Mouse (Mus musculus): Measurements from ENCODE around the gene Tcn2.

Gene Tcn2

GRCm38 (mm10) chr11:3894406-3895281, 37.3 kb downstream of the Tcn2 start, which contains the start of the genes 4921536K21Rik and Dusp18:
4921536K21Rik (minus strand) TSS chr11:3895098.
Dusp18 (plus strand) TSS chr11:3895240.
- DNase-seq (ENCODE audit: low spot score in 2 of 2) = peak; percentile 74 to 78

- no peak for DNase-seq (ENCODE audit: low spot score in 2 of 2)
Observed at GRCm38 (mm10) chr11:3893970-3894369, 38.0 kb downstream of the Tcn2 start.

- DNase-seq (ENCODE audit: low spot score in 2 of 2) = no peak
Observed at GRCm38 (mm10) chr11:3887331-3887730, 44.6 kb downstream of the Tcn2 start.

GRCm38 (mm10) chr11:3883711-3884110, 48.2 kb downstream of the Tcn2 start:
- DNase-seq (ENCODE audit: low spot score in 2 of 2) = no peak

- DNase-seq (ENCODE audit: low spot score in 2 of 2) = peak; percentile 37 to 74
Observed at GRCm38 (mm10) chr11:3879836-3880235, 52.1 kb downstream of the Tcn2 start.

GRCm38 (mm10) chr11:3878660-3879059, 53.3 kb downstream of the Tcn2 start:
- peak in 1 of 2 experiments; percentile 11 for DNase-seq (ENCODE audit: low spot score in 2 of 2)

GRCm38 (mm10) chr11:3876419-3876818, 55.5 kb downstream of the Tcn2 start:
- no peak for DNase-seq (ENCODE audit: low spot score in 2 of 2)

All from thymus, postnatal 10 days (tissue).